Mouse (Mus musculus) kidney, adult 2 months (tissue): ENCODE measurements around the gene Hipk2.

ENCODE experiments used
- CTCF ChIP-seq: fragments of 200-500 bp; conservative IDR thresholded peaks from 2 replicates; pipeline ENCODE4 v1.5.1; 2011; ENCODE audit warnings: low read depth, mild to moderate bottlenecking, control low read depth, low read length, moderate library complexity, mixed read lengths; ENCODE audit not compliant: insufficient read depth, insufficient read length
- POLR2A ChIP-seq: fragments of 200-500 bp; IDR thresholded peaks from one replicate; pipeline ENCODE4 v1.6.1; 2011; ENCODE audit warnings: low read depth, low read length, control low read depth

DNA sequence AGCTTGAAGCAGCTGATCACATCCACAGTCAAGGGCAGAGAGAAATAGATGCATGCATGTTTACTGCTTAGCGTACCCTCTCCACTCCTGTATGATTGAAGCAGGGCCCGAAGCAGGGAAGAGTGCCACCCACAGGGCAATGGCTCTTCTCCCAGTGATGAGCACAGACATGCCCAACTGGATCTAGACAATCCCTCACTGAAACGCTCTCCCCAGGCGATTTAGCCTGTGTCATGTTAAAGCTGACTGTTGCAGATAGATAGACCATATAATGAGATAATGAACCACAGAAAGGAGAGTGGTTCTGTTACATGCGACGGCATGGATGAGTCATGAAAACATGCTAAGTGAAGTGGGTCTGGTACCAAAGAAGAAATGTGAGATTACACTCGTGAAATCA is 204.7 kb downstream of the Hipk2 start:
- no peak for TF ChIP-seq POLR2A
- TF ChIP-seq CTCF = no peak
